Mouse (Mus musculus) embryonic facial prominence, embryonic 12.5 days (tissue): Measurements from ENCODE around the gene Gm21985. TPM values are rescaled to one million over a fixed set of nuclear protein-coding genes. Genes with fewer than 3 reads are reported as not detected.

Experiments
- ATAC-seq: fragments of 200-750 bp; cut with Nextera tagmentation; 2 replicates; pipeline ENCODE4 v1.8.0; 2017; ENCODE audit not compliant: insufficient number of reproducible peaks, insufficient read depth, low FRiP score, low TSS enrichment
- H3K27ac ChIP-seq: fragments of 300-500 bp; sonication (generic); 2 replicates; pipeline ENCODE4 v1.5.1; 2016; ENCODE audit warnings: mild to moderate bottlenecking
- H3K27me3 ChIP-seq: fragments of 300-500 bp; sonication (generic); 2 replicates; pipeline ENCODE4 v1.6.1; 2016; ENCODE audit warnings: mild to moderate bottlenecking, moderate library complexity
- H3K36me3 ChIP-seq: fragments of 300-500 bp; sonication (generic); 2 replicates; pipeline ENCODE4 v1.6.1; 2016; ENCODE audit warnings: mild to moderate bottlenecking
- H3K4me1 ChIP-seq: fragments of 300-500 bp; sonication (generic); 2 replicates; pipeline ENCODE4 v1.6.1; 2016
- H3K4me2 ChIP-seq: fragments of 300-500 bp; sonication (generic); replicated peaks from 2 replicates; pipeline ENCODE4 v1.6.1; 2016; ENCODE audit warnings: mild to moderate bottlenecking, moderate library complexity
- H3K4me3 ChIP-seq: fragments of 300-500 bp; sonication (generic); 2 replicates; pipeline ENCODE4 v1.5.1; 2016; ENCODE audit warnings: mild to moderate bottlenecking
- H3K9ac ChIP-seq: fragments of 300-500 bp; sonication (generic); 2 replicates; pipeline ENCODE4 v1.6.1; 2016; ENCODE audit warnings: mild to moderate bottlenecking, moderate library complexity
- H3K9me3 ChIP-seq: fragments of 300-500 bp; sonication (generic); 2 replicates; pipeline ENCODE4 v1.6.1; 2016; ENCODE audit warnings: mild to moderate bottlenecking, moderate library complexity
- WGBS: fragments of 180-500 bp; shearing (Covaris S2); methylation state at CpG from one replicate; pipeline ENCODE4 v1.1.7; 2016; 5-methylcytosine and 5-hydroxymethylcytosine counted together
- polyA plus RNA-seq: library from polyadenylated mRNA; unstranded; fragments of >200 nt; fragmentation: Nextera tagmentation; extraction: Ambion mirVana; gene quantifications from 2 replicates; pipeline ENCODE4 v1.2.1, GENCODE M21; 2016

Gm21985 gene
- not detected in 2 replicates for polyA plus RNA-seq

- no peaks in the 10 kb centered on the region for H3K9me3 ChIP-seq
- peak within 1 kb of the TSS; percentile 89 for H3K27ac ChIP-seq
- peaks cover 20% of the 10 kb centered on the region for H3K4me1 ChIP-seq
- no peaks in the 10 kb centered on the region for H3K27me3 ChIP-seq
- peak within 1 kb of the TSS; percentile 86 for H3K4me3 ChIP-seq
- peak; percentile 23; the same call in 1 of the 2 replicates for ATAC-seq
- H3K4me2 ChIP-seq = peak within 1 kb of the TSS; percentile 90
- WGBS = 1% methylated on average over 11 of the region's 11 CpGs
- no peaks in the 10 kb centered on the region for H3K36me3 ChIP-seq
- H3K9ac ChIP-seq = peak within 1 kb of the TSS; percentile 70
Measured at GRCm38 (mm10) chr2:112266242-112266592, at the start of gene Gm21985. Gene Gm21985 (plus strand): TSS chr2:112266314.

- H3K27me3 ChIP-seq = no peaks in the 10 kb centered on the region
- H3K27ac ChIP-seq = no peak overlapping the region
- H3K4me1 ChIP-seq = no peaks in the 10 kb centered on the region
- no peaks in the 10 kb centered on the region for H3K9me3 ChIP-seq
- no peak for ATAC-seq
- WGBS = 75% methylated on average over 6 of the region's 6 CpGs
- H3K36me3 ChIP-seq = no peaks in the 10 kb centered on the region
- no peak overlapping the region for H3K4me2 ChIP-seq
- no peak overlapping the region for H3K4me3 ChIP-seq
- H3K9ac ChIP-seq = no peak overlapping the region
Measured at GRCm38 (mm10) chr2:112217614-112218013, 48.5 kb upstream of the Gm21985 start.

- no peak overlapping the region for H3K27ac ChIP-seq
- H3K9me3 ChIP-seq = no peaks in the 10 kb centered on the region
- WGBS = 87% methylated on average over 5 of the region's 5 CpGs
- no peaks in the 10 kb centered on the region for H3K27me3 ChIP-seq
- H3K9ac ChIP-seq = no peak overlapping the region
- H3K4me3 ChIP-seq = no peak overlapping the region
- ATAC-seq = no peak
- H3K4me2 ChIP-seq = no peak overlapping the region
- H3K36me3 ChIP-seq = no peaks in the 10 kb centered on the region
- H3K4me1 ChIP-seq = no peaks in the 10 kb centered on the region
Measured at GRCm38 (mm10) chr2:112220880-112221279, 45.2 kb upstream of the Gm21985 start.

- Histone ChIP-seq H3K36me3 (no peaks in the 10 kb centered on the region), H3K4me3 (no peak overlapping the region), H3K27me3 (no peaks in the 10 kb centered on the region), H3K4me2 (no peak overlapping the region), H3K4me1 (no peaks in the 10 kb centered on the region), H3K27ac (no peak overlapping the region), H3K9ac (no peak overlapping the region), H3K9me3 (no peaks in the 10 kb centered on the region)
- WGBS = 67% methylated on average over 5 of the region's 5 CpGs
- ATAC-seq = no peak
Measured at GRCm38 (mm10) chr2:112222607-112223006, 43.5 kb upstream of the Gm21985 start.

- Histone ChIP-seq H3K27me3 (no peaks in the 10 kb centered on the region), H3K36me3 (no peaks in the 10 kb centered on the region), H3K4me2 (no peak overlapping the region), H3K27ac (no peak overlapping the region), H3K4me3 (no peak overlapping the region), H3K9ac (no peak overlapping the region), H3K9me3 (no peaks in the 10 kb centered on the region), H3K4me1 (no peaks in the 10 kb centered on the region)
- 62% methylated on average over 4 of the region's 4 CpGs for WGBS
- ATAC-seq = no peak
Measured at GRCm38 (mm10) chr2:112224356-112224755, 41.8 kb upstream of the Gm21985 start.

GRCm38 (mm10) chr2:112232623-112233022, 33.5 kb upstream of the Gm21985 start:
- WGBS = 76% methylated on average over 1 of the region's 1 CpGs
- no peak for ATAC-seq
- H3K4me2 ChIP-seq = no peak overlapping the region
- H3K4me1 ChIP-seq = no peaks in the 10 kb centered on the region
- H3K9ac ChIP-seq = no peak overlapping the region
- H3K27ac ChIP-seq = no peak overlapping the region
- no peak overlapping the region for H3K4me3 ChIP-seq
- no peaks in the 10 kb centered on the region for H3K9me3 ChIP-seq
- H3K27me3 ChIP-seq = no peaks in the 10 kb centered on the region
- no peaks in the 10 kb centered on the region for H3K36me3 ChIP-seq

GRCm38 (mm10) chr2:112236620-112237019, 29.5 kb upstream of the Gm21985 start:
- WGBS = 86% methylated on average over 2 of the region's 2 CpGs
- no peak for ATAC-seq
- no peak overlapping the region for H3K4me2 ChIP-seq
- no peak overlapping the region for H3K9ac ChIP-seq
- no peak overlapping the region for H3K27ac ChIP-seq
- H3K27me3 ChIP-seq = no peaks in the 10 kb centered on the region
- H3K36me3 ChIP-seq = no peaks in the 10 kb centered on the region
- H3K4me3 ChIP-seq = no peak overlapping the region
- H3K4me1 ChIP-seq = peaks cover 7% of the 10 kb centered on the region
- no peaks in the 10 kb centered on the region for H3K9me3 ChIP-seq

GRCm38 (mm10) chr2:112238006-112238405, 28.1 kb upstream of the Gm21985 start:
- no peak overlapping the region for H3K4me3 ChIP-seq
- 10% methylated on average over 4 of the region's 4 CpGs for WGBS
- no peaks in the 10 kb centered on the region for H3K36me3 ChIP-seq
- no peak overlapping the region for H3K9ac ChIP-seq
- peaks cover 7% of the 10 kb centered on the region for H3K4me1 ChIP-seq
- no peaks in the 10 kb centered on the region for H3K9me3 ChIP-seq
- H3K27ac ChIP-seq = no peak overlapping the region
- H3K27me3 ChIP-seq = no peaks in the 10 kb centered on the region
- no peak for ATAC-seq
- H3K4me2 ChIP-seq = no peak overlapping the region

- ATAC-seq = peak; percentile 83
- H3K9me3 ChIP-seq = no peaks in the 10 kb centered on the region
- H3K4me3 ChIP-seq = peak within 1 kb of the TSS; percentile 76
- peaks cover 7% of the 10 kb centered on the region for H3K4me1 ChIP-seq
- H3K36me3 ChIP-seq = peaks cover 2% of the 10 kb centered on the region
- H3K4me2 ChIP-seq = peak within 1 kb of the TSS; percentile 86
- H3K27me3 ChIP-seq = no peaks in the 10 kb centered on the region
- H3K27ac ChIP-seq = peak within 1 kb of the TSS; percentile 96
- peak within 1 kb of the TSS; percentile 77 for H3K9ac ChIP-seq
- under 1% methylated on average over 92 of the region's 94 CpGs for WGBS
Measured at GRCm38 (mm10) chr2:112239212-112239934, 26.7 kb upstream of the Gm21985 start, which contains the start of gene Lpcat4. Gene Lpcat4 (plus strand): TSS chr2:112239468.

- Histone ChIP-seq H3K4me1 (peaks cover 7% of the 10 kb centered on the region), H3K4me2 (peak overlapping the region; percentile 86), H3K27ac (peak overlapping the region; percentile 96), H3K4me3 (peak overlapping the region; percentile 76), H3K27me3 (no peaks in the 10 kb centered on the region), H3K36me3 (peaks cover 5% of the 10 kb centered on the region), H3K9me3 (no peaks in the 10 kb centered on the region), H3K9ac (peak overlapping the region; percentile 77)
- ATAC-seq = peak; percentile 48
- under 1% methylated on average over 27 of the region's 28 CpGs for WGBS
Measured at GRCm38 (mm10) chr2:112239935-112240721, 26.0 kb upstream of the Gm21985 start.

- Histone ChIP-seq H3K9ac (no peak overlapping the region), H3K27ac (no peak overlapping the region), H3K36me3 (peaks cover 5% of the 10 kb centered on the region), H3K4me2 (no peak overlapping the region), H3K27me3 (no peaks in the 10 kb centered on the region), H3K4me3 (no peak overlapping the region), H3K9me3 (no peaks in the 10 kb centered on the region), H3K4me1 (peaks cover 7% of the 10 kb centered on the region)
- ATAC-seq = no peak
- WGBS = 71% methylated on average over 14 of the region's 14 CpGs
Measured at GRCm38 (mm10) chr2:112241787-112242186, 24.3 kb upstream of the Gm21985 start.

GRCm38 (mm10) chr2:112245307-112245706, 20.8 kb upstream of the Gm21985 start:
- Histone ChIP-seq H3K9ac (no peak overlapping the region), H3K27me3 (no peaks in the 10 kb centered on the region), H3K36me3 (peaks cover 5% of the 10 kb centered on the region), H3K27ac (no peak overlapping the region), H3K4me1 (peaks cover 7% of the 10 kb centered on the region; the same call in 1 of the 2 replicates), H3K9me3 (no peaks in the 10 kb centered on the region), H3K4me3 (no peak overlapping the region), H3K4me2 (no peak overlapping the region)
- 71% methylated on average over 5 of the region's 5 CpGs for WGBS
- ATAC-seq = no peak
